Mouse (Mus musculus) midbrain, embryonic 12.5 days (tissue): ENCODE results near the gene Colgalt2. TPM values are rescaled to one million over a fixed set of nuclear protein-coding genes. Genes with fewer than 3 reads are reported as not detected.
"Not testable (repeated sequence)": the region's sequence is repeated elsewhere in the genome, so short reads cannot be mapped to it uniquely, and the experiment has no call there.

Source experiments
- ATAC-seq: fragments of 200-750 bp; cut with Nextera tagmentation; 2 replicates; pipeline ENCODE4 v1.8.0; 2017; ENCODE audit warnings: low read depth, moderate TSS enrichment, moderate library complexity; ENCODE audit not compliant: low FRiP score
- H3K27ac ChIP-seq: fragments of 300-500 bp; sonication (generic); replicated peaks from 2 replicates; pipeline ENCODE4 v1.5.1; 2016; ENCODE audit warnings: mild to moderate bottlenecking
- H3K27me3 ChIP-seq: fragments of 300-500 bp; sonication (generic); 2 replicates; pipeline ENCODE4 v1.6.1; 2016; ENCODE audit warnings: mild to moderate bottlenecking
- H3K36me3 ChIP-seq: fragments of 300-500 bp; sonication (generic); 2 replicates; pipeline ENCODE4 v1.6.1; 2016
- H3K4me1 ChIP-seq: fragments of 300-500 bp; sonication (generic); 2 replicates; pipeline ENCODE4 v1.6.1; 2016
- H3K4me2 ChIP-seq: fragments of 300-500 bp; sonication (generic); replicated peaks from 2 replicates; pipeline ENCODE4 v1.6.1; 2016; ENCODE audit warnings: mild to moderate bottlenecking, moderate library complexity
- H3K4me3 ChIP-seq: fragments of 300-500 bp; sonication (generic); 2 replicates; pipeline ENCODE4 v1.5.1; 2016; ENCODE audit warnings: mild to moderate bottlenecking
- H3K9ac ChIP-seq: fragments of 300-500 bp; sonication (generic); replicated peaks from 2 replicates; pipeline ENCODE4 v1.6.1; 2016; ENCODE audit warnings: mild to moderate bottlenecking, moderate library complexity
- H3K9me3 ChIP-seq: fragments of 300-500 bp; sonication (generic); 2 replicates; pipeline ENCODE4 v1.6.1; 2016; ENCODE audit warnings: mild to moderate bottlenecking
- WGBS: fragments of 180-500 bp; shearing (Covaris S2); methylation state at CpG from one replicate; pipeline ENCODE4 v1.1.7; 2016; 5-methylcytosine and 5-hydroxymethylcytosine counted together
- polyA plus RNA-seq: library from polyadenylated mRNA; unstranded; fragments of >200 nt; fragmentation: Nextera tagmentation; extraction: Ambion mirVana; gene quantifications from 2 replicates; pipeline ENCODE4 v1.2.1, GENCODE M21; 2016

Gene Colgalt2
- polyA plus RNA-seq: 1.5 and 1.7 TPM in 2 replicates

- H3K27me3 ChIP-seq: peaks cover 27% of the 10 kb centered on the region
- H3K4me1 ChIP-seq: peaks cover 11% of the 10 kb centered on the region
- H3K36me3 ChIP-seq: no peaks in the 10 kb centered on the region
- H3K9me3 ChIP-seq: no peaks in the 10 kb centered on the region
- peak within 1 kb of the TSS; percentile 67 for H3K4me3 ChIP-seq
- ATAC-seq: peak; percentile 89
- H3K9ac ChIP-seq: peak within 1 kb of the TSS; percentile 73
- H3K4me2 ChIP-seq: peak within 1 kb of the TSS; percentile 91
- under 1% methylated on average over 67 of the region's 70 CpGs for WGBS
- peak within 1 kb of the TSS; percentile 46; the same call in 1 of the 2 replicates for H3K27ac ChIP-seq
These were observed at the start of gene Colgalt2 for GRCm38 (mm10) chr1:152399790-152400555. TSS of gene Colgalt2 (plus strand) at chr1:152399830.

GRCm38 (mm10) chr1:152356721-152357120, 42.9 kb upstream of the Colgalt2 start:
- Histone ChIP-seq H3K9ac (no peak overlapping the region), H3K36me3 (no peaks in the 10 kb centered on the region), H3K4me3 (no peak overlapping the region), H3K27me3 (no peaks in the 10 kb centered on the region), H3K4me2 (no peak overlapping the region), H3K4me1 (no peaks in the 10 kb centered on the region), H3K27ac (no peak overlapping the region), H3K9me3 (no peaks in the 10 kb centered on the region)
- no peak for ATAC-seq
- 88% methylated on average over 4 of the region's 4 CpGs for whole genome bisulfite sequencing

DNA sequence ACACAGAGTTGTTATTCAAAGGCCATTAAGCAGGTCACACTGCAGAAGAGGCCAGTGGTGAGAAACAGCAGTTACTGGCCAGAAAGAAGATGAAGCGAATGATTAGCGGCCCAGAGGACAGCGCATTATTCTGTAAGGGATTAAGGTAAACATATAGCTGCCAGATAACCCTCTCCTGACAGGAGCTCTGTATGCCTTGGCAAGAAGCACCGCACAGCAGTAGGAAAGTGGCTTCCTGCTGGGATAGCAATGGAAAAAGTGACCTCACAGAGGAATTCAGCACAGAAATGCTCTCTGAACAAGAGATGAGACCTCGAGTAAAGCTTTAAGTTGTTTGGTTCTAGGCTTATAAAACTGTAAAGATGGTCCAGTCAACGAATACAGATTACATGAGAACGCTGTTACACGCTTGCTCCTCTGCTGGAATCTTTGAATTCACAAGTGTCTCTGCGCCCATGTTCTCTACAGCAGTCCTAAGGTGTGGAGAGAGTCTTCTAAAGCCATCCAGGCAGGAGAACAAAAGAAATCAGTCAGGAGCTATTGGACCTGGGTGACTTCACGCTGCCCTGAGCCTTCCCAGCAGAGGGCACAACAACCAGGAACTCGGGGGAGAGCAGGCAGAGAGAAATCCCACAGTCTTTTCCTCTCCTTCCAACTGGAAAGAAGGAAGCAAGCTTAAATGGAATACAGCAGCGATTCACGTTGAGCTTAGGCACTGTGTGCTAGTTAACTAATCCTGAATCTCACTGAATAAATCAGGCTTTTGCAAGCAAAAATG, 31.1 kb upstream of the Colgalt2 start:
- Histone ChIP-seq H3K4me2 (no peak overlapping the region), H3K4me1 (peaks cover 10% of the 10 kb centered on the region; the same call in 1 of the 2 replicates), H3K9ac (no peak overlapping the region), H3K27ac (no peak overlapping the region), H3K4me3 (no peak overlapping the region), H3K27me3 (no peaks in the 10 kb centered on the region), H3K9me3 (no peaks in the 10 kb centered on the region), H3K36me3 (no peaks in the 10 kb centered on the region)
- 51% methylated on average over 13 of the region's 13 CpGs for WGBS
- ATAC-seq: no peak

- Histone ChIP-seq H3K27me3 (no peaks in the 10 kb centered on the region), H3K36me3 (no peaks in the 10 kb centered on the region), H3K4me2 (no peak overlapping the region), H3K9ac (no peak overlapping the region), H3K4me3 (no peak overlapping the region), H3K9me3 (no peaks in the 10 kb centered on the region), H3K4me1 (peaks cover 10% of the 10 kb centered on the region; the same call in 1 of the 2 replicates), H3K27ac (no peak overlapping the region)
- ATAC-seq: peak; percentile 49; the same call in 1 of the 2 replicates
- WGBS: 37% methylated on average over 4 of the region's 4 CpGs
These were observed 30.5 kb upstream of the Colgalt2 start for GRCm38 (mm10) chr1:152369139-152369538.

DNA sequence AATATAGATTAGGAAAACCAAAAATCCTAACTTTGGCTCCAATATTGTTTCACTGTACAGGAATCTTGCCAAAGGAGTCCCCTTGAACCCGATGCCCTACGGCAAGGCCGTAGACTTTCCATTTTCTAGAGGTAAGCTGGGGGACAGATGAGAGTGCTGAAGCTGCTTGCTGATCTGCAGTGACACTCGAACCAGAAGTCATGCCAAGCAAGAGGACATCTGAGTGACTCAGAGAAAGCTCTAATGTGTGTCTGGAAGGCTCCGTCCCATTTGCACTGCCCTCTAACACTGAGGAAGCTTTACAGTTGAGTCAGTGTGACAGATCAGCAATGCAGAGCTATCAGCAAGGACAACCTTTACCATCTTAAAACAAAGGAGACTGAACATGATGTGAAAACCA, 21.3 kb upstream of the Colgalt2 start:
- no peak overlapping the region for H3K27ac ChIP-seq
- 89% methylated on average over 5 of the region's 5 CpGs for WGBS

GRCm38 (mm10) chr1:152384589-152384988, 15.0 kb upstream of the Colgalt2 start:
- H3K4me1 ChIP-seq: peaks cover 4% of the 10 kb centered on the region; the same call in 1 of the 2 replicates
- H3K27ac ChIP-seq: no peak overlapping the region
- no peak overlapping the region for H3K4me2 ChIP-seq
- no peak for ATAC-seq
- H3K4me3 ChIP-seq: no peak overlapping the region
- H3K9me3 ChIP-seq: no peaks in the 10 kb centered on the region
- H3K36me3 ChIP-seq: no peaks in the 10 kb centered on the region
- H3K9ac ChIP-seq: no peak overlapping the region
- WGBS: 94% methylated on average over 1 of the region's 1 CpGs
- no peaks in the 10 kb centered on the region for H3K27me3 ChIP-seq

More for the DNA sequence above, 21.3 kb upstream of the Colgalt2 start:
- ATAC-seq: no peak
- H3K9ac ChIP-seq: no peak overlapping the region
- H3K4me2 ChIP-seq: no peak overlapping the region
- no peaks in the 10 kb centered on the region for H3K4me1 ChIP-seq
- no peaks in the 10 kb centered on the region for H3K36me3 ChIP-seq
- H3K9me3 ChIP-seq: no peaks in the 10 kb centered on the region
- H3K27me3 ChIP-seq: no peaks in the 10 kb centered on the region
- no peak overlapping the region for H3K4me3 ChIP-seq

- not testable (repeated sequence) for H3K27ac ChIP-seq, ATAC-seq, H3K27me3 ChIP-seq, H3K4me1 ChIP-seq, H3K9me3 ChIP-seq, H3K36me3 ChIP-seq
- Histone ChIP-seq H3K4me2 (peak overlapping the region; percentile 81), H3K9ac (peak overlapping the region; percentile 79), H3K4me3 (peak overlapping the region; percentile 86)
- 39% methylated on average over 2 of the region's 4 CpGs for WGBS
These were observed 13.9 kb upstream of the Colgalt2 start for GRCm38 (mm10) chr1:152385693-152386092.

- H3K27me3 ChIP-seq: no peaks in the 10 kb centered on the region
- WGBS: 1% methylated on average over 53 of the region's 57 CpGs
- peak; percentile 96 for ATAC-seq
- H3K9me3 ChIP-seq: no peaks in the 10 kb centered on the region
- H3K4me2 ChIP-seq: peak within 1 kb of the TSS; percentile 81
- H3K36me3 ChIP-seq: no peaks in the 10 kb centered on the region
- peaks cover 4% of the 10 kb centered on the region; the same call in 1 of the 2 replicates for H3K4me1 ChIP-seq
- no peak within 1 kb of the TSS for H3K27ac ChIP-seq
- peak within 1 kb of the TSS; percentile 86 for H3K4me3 ChIP-seq
- H3K9ac ChIP-seq: peak within 1 kb of the TSS; percentile 79
These were observed 13.3 kb upstream of the Colgalt2 start, which contains the start of gene Tsen15 for GRCm38 (mm10) chr1:152386188-152386835. TSS of gene Tsen15 (minus strand) at chr1:152386688.

DNA sequence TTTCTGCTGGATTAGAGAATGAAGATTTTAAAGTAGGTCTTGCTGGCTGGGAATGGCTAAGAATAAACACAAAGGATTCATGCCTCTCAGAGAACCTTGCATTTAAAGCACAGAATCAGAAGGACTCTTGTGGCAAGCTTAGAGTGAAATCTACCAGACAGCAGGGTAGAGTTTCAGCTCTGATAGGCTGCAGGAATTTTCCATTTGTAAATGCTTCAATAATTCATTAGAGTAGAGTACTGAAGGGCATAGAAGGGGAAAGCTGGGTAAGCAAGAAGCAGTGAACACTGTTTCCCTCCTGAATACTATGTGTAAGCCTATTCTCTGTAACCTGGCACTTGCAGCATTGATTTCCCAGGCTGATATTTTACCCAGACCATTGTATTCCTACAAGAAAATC, 10.4 kb upstream of the Colgalt2 start:
- Histone ChIP-seq H3K27me3 (no peaks in the 10 kb centered on the region), H3K9ac (no peak overlapping the region), H3K4me3 (no peak overlapping the region), H3K4me2 (no peak overlapping the region), H3K36me3 (no peaks in the 10 kb centered on the region), H3K9me3 (no peaks in the 10 kb centered on the region), H3K4me1 (peaks cover 4% of the 10 kb centered on the region; the same call in 1 of the 2 replicates), H3K27ac (no peak overlapping the region)
- no peak for ATAC-seq

- WGBS: 94% methylated on average over 3 of the region's 3 CpGs
- Histone ChIP-seq H3K9ac (no peak overlapping the region), H3K36me3 (no peaks in the 10 kb centered on the region), H3K9me3 (no peaks in the 10 kb centered on the region), H3K4me2 (no peak overlapping the region), H3K27me3 (peaks cover 6% of the 10 kb centered on the region), H3K4me3 (no peak overlapping the region), H3K4me1 (no peaks in the 10 kb centered on the region), H3K27ac (no peak overlapping the region)
- no peak for ATAC-seq
These were observed 5.5 kb upstream of the Colgalt2 start for GRCm38 (mm10) chr1:152394137-152394536.

DNA sequence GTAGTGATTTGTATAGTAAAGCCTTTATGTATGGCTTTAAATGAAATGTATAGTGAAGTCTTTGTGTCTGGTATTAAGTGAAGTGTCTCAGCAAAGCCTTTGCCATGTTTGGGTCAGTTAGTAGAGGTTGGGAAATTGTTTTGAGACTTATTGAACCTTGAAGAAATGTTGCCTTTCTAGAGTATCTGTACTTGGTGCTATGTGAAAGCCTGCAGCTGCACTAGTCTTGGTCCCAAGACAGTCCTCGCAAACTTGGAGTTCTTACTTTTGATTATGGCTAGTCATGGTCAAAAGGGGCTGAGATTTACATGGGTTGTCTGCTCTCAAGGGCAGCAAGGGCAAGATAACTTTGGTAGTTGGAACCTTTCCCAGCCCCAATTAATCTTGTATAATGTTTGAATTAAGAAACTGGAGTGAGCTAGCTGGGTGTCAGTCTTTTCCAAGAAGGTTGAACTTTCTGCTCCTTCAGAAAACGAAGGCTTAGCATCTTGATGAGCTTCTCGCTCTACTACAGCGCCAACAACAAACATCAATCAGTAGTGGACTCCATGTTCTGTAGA, 4.6 kb upstream of the Colgalt2 start:
- Histone ChIP-seq H3K4me2 (no peak overlapping the region), H3K4me1 (0 out of 2 replicates have a peak, but pooled peaks cover 3% of the 10 kb centered on the region), H3K36me3 (no peaks in the 10 kb centered on the region), H3K9me3 (no peaks in the 10 kb centered on the region), H3K27ac (no peak overlapping the region), H3K4me3 (no peak overlapping the region), H3K27me3 (peaks cover 11% of the 10 kb centered on the region), H3K9ac (no peak overlapping the region)
- no peak for ATAC-seq
- 85% methylated on average over 4 of the region's 4 CpGs for WGBS
